Mouse (Mus musculus): ENCODE data around the gene Aurka.

Gene Aurka

DNA sequence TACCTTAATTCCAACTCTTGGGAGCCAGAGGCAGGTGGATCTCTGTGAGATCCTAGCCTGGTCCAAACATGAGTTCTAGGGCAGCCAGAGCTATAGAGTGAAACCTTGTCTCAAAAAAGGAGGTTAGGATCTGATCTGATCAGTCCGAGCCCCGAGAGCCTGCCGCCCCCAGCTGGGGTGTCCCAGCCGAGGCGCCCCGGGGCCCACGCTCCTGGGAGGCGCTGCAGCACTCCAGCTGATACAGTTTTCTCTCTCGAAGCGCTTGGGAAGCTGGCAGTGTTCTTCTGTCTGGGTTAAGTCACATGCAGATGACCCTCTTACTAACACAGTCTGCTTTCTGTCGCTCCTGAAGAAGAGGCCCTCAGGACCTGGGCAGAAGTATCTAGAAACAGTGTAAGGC is 11.0 kb upstream of the Aurka start:
- no peak for DNase-seq (ENCODE audit: low spot score)

DNA sequence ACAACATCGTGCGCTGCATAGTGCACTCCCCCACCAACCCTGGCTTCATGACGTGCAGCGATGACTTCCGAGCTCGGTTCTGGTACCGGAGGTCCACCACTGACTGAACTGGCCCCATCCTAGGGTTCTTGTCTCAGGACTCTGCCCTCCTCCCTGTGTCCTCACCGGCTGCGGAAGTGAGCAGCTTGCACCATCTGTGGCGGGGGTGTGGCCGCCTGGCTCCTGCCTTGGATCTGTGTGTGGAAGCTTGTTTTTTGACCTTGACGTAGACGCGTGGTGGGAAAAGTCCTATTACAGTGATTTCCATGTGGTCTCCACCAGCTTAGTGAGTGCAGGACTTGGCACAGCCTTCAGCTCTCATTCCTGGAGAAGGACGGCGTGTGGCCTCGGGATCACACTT is 10.2 kb upstream of the Aurka start:
- DNase-seq (ENCODE audit: low spot score): no peak

- peak; percentile 54 for DNase-seq (ENCODE audit: low spot score)
Observed at GRCm38 (mm10) chr2:172378332-172378731, 8.0 kb upstream of the Aurka start.

GRCm38 (mm10) chr2:172376999-172377515 is 6.7 kb upstream of the Aurka start:
- no peak for DNase-seq (ENCODE audit: low spot score)

GRCm38 (mm10) chr2:172376551-172376950 is 6.2 kb upstream of the Aurka start:
- DNase-seq (ENCODE audit: low spot score): no peak

- no peak for DNase-seq (ENCODE audit: low spot score)
Observed at GRCm38 (mm10) chr2:172371258-172371657, 923 bp upstream of the Aurka start.

GRCm38 (mm10) chr2:172363176-172363575 is 7.2 kb downstream of the Aurka start:
- DNase-seq (ENCODE audit: low spot score): no peak

- no peak for DNase-seq (ENCODE audit: low spot score)
Observed at GRCm38 (mm10) chr2:172355833-172356232, 14.5 kb downstream of the Aurka start.

DNA sequence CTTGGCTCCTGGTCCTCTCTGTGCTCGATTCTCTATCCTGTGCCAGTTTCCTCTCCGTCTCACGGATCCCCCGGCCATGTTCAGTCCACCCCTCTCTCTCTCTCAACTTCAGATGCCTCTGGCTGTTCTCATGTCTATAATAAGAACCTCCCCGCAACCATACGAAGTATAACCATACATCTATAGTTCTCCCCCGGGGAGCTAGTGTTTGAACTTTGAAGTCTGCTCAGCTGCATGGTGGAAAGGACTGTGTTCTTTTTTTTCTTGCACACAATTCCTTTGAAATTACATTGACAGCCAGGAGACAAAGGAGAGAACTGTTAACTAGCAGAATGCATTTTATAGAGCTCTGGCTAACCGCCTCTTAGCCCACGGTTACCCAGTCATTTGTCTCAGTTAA is 15.6 kb downstream of the Aurka start:
- DNase-seq (ENCODE audit: low spot score): no peak

DNA sequence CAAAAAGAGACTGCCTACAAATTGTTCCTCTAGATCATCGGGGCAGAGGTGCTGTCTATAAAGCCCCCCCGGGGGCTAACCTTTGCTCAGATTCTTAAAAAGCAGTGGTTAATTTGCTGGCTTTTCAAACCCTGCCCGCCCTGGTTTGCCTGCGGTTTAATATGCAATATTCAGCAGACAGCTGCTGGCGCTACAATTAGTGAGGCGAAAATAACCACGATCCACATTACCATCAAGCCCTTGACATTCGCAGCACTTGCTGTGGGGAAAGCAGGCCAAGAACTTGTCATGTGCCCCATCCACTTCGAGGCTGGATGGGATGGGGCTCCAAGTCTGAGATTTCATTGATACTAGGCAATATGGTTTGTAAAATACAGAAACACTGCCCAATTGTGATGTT is 17.1 kb downstream of the Aurka start:
- peak; percentile 74 for DNase-seq (ENCODE audit: low spot score)

DNA sequence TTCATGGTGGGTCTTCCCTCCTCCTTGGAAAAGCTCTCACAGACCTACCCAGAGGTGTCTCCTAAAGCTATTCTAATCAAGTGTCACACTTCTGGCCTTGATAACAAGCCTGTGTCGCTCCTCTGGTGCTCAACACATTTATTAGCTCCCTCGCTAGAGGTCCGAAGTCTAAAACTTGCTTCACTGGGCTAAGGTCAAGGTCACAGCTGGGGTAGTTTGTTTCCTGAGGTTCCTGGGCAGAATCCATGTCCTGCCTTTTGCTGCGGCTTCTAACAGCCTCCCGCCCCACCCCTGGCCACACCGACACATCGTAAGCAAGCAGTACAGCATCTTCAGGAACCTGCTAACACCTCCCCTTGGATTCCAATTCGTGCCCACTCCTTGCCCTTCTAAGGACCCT is 19.6 kb downstream of the Aurka start:
- DNase-seq (ENCODE audit: low spot score): no peak

DNA sequence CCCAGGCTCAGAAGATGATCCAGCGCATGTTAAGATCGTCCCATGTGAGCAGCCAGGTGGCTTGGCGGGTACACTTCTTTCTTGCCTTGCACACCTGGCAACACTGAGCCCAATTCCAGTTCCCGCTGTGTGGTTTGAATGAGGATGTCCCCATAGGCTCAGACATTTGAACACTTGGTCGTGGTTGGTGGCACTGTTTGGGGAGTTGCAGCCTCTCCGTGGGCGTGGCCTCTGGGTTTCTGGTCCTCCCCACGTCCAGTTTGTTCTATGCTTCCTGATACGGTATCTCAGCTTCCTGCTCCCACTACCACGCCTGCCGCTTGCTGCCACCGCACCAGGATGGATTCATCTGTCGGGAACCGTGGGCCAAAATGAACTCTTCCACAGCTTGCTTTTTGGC is 20.6 kb downstream of the Aurka start:
- no peak for DNase-seq (ENCODE audit: low spot score)

GRCm38 (mm10) chr2:172348297-172348950 is 21.9 kb downstream of the Aurka start:
- DNase-seq (ENCODE audit: low spot score): no peak

- no peak for DNase-seq (ENCODE audit: low spot score)
Observed at GRCm38 (mm10) chr2:172346933-172347611, 23.3 kb downstream of the Aurka start.

- DNase-seq (ENCODE audit: low spot score): no peak
Observed at GRCm38 (mm10) chr2:172346034-172346929, 24.1 kb downstream of the Aurka start.

DNA sequence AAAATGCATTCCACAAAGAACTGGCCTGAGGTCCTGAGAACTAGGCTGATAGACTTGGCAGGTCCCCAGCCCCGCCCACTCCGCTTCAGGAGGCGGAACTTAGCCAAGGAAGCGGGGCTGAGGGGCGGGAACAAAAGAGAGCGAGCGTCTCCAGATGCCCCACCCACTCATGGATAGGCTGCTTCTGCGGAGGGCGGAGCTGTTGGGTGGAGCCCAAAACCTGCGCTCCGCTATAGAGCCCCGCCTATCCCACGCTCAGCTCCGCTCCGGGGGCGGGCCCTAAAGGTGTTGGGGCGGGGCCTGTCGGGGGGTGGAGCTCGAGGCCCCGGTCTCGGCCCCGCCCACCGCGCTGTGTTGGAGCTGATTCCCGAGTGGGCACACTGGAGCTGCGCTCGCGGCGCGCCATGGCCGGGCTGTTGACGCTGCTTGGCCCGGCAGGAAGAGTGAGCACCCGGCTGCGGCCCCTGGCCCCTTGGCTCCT is 25.0 kb downstream of the Aurka start, which contains the start of gene Fam210b:
Fam210b (plus strand) TSS at position 308 of the 481 bp plus-strand sequence.
- peak; percentile 98 for DNase-seq (ENCODE audit: low spot score)

GRCm38 (mm10) chr2:172344669-172345068 is 25.7 kb downstream of the Aurka start:
- DNase-seq (ENCODE audit: low spot score): no peak

- DNase-seq (ENCODE audit: low spot score): no peak
Observed at GRCm38 (mm10) chr2:172343751-172344150, 26.6 kb downstream of the Aurka start.

GRCm38 (mm10) chr2:172341606-172342005 is 28.7 kb downstream of the Aurka start:
- no peak for DNase-seq (ENCODE audit: low spot score)

- no peak for DNase-seq (ENCODE audit: low spot score)
Observed at GRCm38 (mm10) chr2:172340936-172341335, 29.4 kb downstream of the Aurka start.

GRCm38 (mm10) chr2:172338206-172338942 is 32.0 kb downstream of the Aurka start:
- no peak for DNase-seq (ENCODE audit: low spot score)

DNA sequence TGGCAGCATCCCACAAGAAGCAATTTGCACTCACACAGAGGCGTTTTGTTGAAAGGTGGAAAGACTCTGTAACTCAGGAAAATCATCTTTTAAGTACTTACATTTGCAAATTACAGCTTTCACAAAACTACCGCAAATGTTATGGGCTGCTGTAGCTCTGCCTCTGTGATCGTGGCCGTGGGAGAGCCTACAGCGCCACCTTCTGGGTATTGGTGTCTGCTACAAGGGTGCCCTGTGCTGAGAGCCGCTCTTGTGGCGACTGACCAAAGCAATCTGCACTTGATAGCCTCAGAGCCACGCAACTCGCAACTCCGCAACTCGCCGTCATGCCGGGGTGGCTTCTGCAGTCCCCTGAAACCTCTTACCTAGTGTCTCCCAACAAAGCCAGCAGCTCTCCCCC is 41.2 kb downstream of the Aurka start:
- DNase-seq (ENCODE audit: low spot score): peak; percentile 90

All from retina, embryonic 14.5 days (tissue).